Mouse (Mus musculus): ENCODE data around the gene Syp. TPM values are rescaled to one million over a fixed set of nuclear protein-coding genes. Genes with fewer than 3 reads are reported as not detected.

The Syp gene
- total and polyA plus RNA-seq, 2 experiments from 2014 or later, result 329 to 492 TPM

GRCm38 (mm10) chrX:7639536-7640325 is 1.5 kb downstream of the Syp start:
- H3K4me3 ChIP-seq (ENCODE audit: low read depth, low read length), result peak overlapping the region; percentile 49
- H3K27ac ChIP-seq (ENCODE audit: low read depth, low read length), result peak overlapping the region; percentile 72; the same call in 1 of the 2 replicates
- WGBS, result 23% methylated on average over 13 of the region's 13 CpGs
- DNase-seq (ENCODE audit: low spot score) (peak; percentile 44), ATAC-seq (ENCODE audit: low FRiP score) (peak; percentile 24; the same call in 1 of the 2 replicates)
- H3K27me3 ChIP-seq (ENCODE audit: insufficient read depth, low read length), result no peaks in the 10 kb centered on the region
- H3K36me3 ChIP-seq (ENCODE audit: insufficient read depth, low read length), result peaks cover 6% of the 10 kb centered on the region; the same call in 1 of the 2 replicates
- H3K4me1 ChIP-seq (ENCODE audit: insufficient read depth, low read length), result no peaks in the 10 kb centered on the region
- no peak for TF ChIP-seq CTCF (IDR thresholded peaks at IDR 0.05)
- peak overlapping the region; percentile 57 for H3K4me2 ChIP-seq (ENCODE audit: low read depth, low read length, poor library complexity, severe bottlenecking)
- peak overlapping the region; percentile 80 for H3K9ac ChIP-seq (replicated peaks; ENCODE audit: low read length, poor library complexity, severe bottlenecking)
- H3K9me3 ChIP-seq (ENCODE audit: low read length), result no peaks in the 10 kb centered on the region

- Histone ChIP-seq H3K27ac (ENCODE audit: low read depth, low read length) (no peak overlapping the region), H3K9ac (replicated peaks; ENCODE audit: low read length, poor library complexity, severe bottlenecking) (no peak overlapping the region), H3K36me3 (ENCODE audit: insufficient read depth, low read length) (peaks cover 6% of the 10 kb centered on the region; the same call in 1 of the 2 replicates), H3K27me3 (ENCODE audit: insufficient read depth, low read length) (no peaks in the 10 kb centered on the region), H3K9me3 (ENCODE audit: low read length) (no peaks in the 10 kb centered on the region), H3K4me1 (ENCODE audit: insufficient read depth, low read length) (no peaks in the 10 kb centered on the region), H3K4me2 (ENCODE audit: low read depth, low read length, poor library complexity, severe bottlenecking) (peak overlapping the region; percentile 57), H3K4me3 (ENCODE audit: low read depth, low read length) (peak overlapping the region; percentile 14; the same call in 1 of the 2 replicates)
- ATAC-seq (ENCODE audit: low FRiP score) (no peak), DNase-seq (ENCODE audit: low spot score) (peak; percentile 1)
- WGBS, result 37% methylated on average over 12 of the region's 12 CpGs
- TF ChIP-seq CTCF (IDR thresholded peaks at IDR 0.05), result 0 out of 2 replicates have a peak, but pooled peaks have one; percentile 3
These were observed 2.5 kb downstream of the Syp start for GRCm38 (mm10) chrX:7640785-7641184.

GRCm38 (mm10) chrX:7645349-7645748 is 7.1 kb downstream of the Syp start:
- ATAC-seq (ENCODE audit: low FRiP score), result no peak
- no peaks in the 10 kb centered on the region for H3K27me3 ChIP-seq (ENCODE audit: insufficient read depth, low read length)
- H3K9ac ChIP-seq (replicated peaks; ENCODE audit: low read length, poor library complexity, severe bottlenecking), result no peak overlapping the region

GRCm38 (mm10) chrX:7648671-7649304 is 10.5 kb downstream of the Syp start:
- Histone ChIP-seq H3K27me3 (ENCODE audit: insufficient read depth, low read length) (no peaks in the 10 kb centered on the region), H3K36me3 (ENCODE audit: insufficient read depth, low read length) (peaks cover 3% of the 10 kb centered on the region; the same call in 1 of the 2 replicates), H3K4me2 (ENCODE audit: low read depth, low read length, poor library complexity, severe bottlenecking) (peak overlapping the region; percentile 44), H3K4me1 (ENCODE audit: insufficient read depth, low read length) (no peaks in the 10 kb centered on the region), H3K9me3 (ENCODE audit: low read length) (no peaks in the 10 kb centered on the region), H3K4me3 (ENCODE audit: low read depth, low read length) (peak overlapping the region; percentile 25), H3K27ac (ENCODE audit: low read depth, low read length) (peak overlapping the region; percentile 71), H3K9ac (replicated peaks; ENCODE audit: low read length, poor library complexity, severe bottlenecking) (peak overlapping the region; percentile 42; the same call in 1 of the 2 replicates)
- WGBS, result 28% methylated on average over 25 of the region's 25 CpGs
- peak; percentile 91 for DNase-seq (ENCODE audit: low spot score)
- peak; percentile 94 for ATAC-seq (ENCODE audit: low FRiP score)
- TF ChIP-seq CTCF (IDR thresholded peaks at IDR 0.05), result peak; percentile 41; the same call in 1 of the 2 replicates

More at GRCm38 (mm10) chrX:7645349-7645748, 7.1 kb downstream of the Syp start:
- DNase-seq (ENCODE audit: low spot score), result peak; percentile 76
- 13% methylated on average over 5 of the region's 5 CpGs for WGBS
- H3K9me3 ChIP-seq (ENCODE audit: low read length), result no peaks in the 10 kb centered on the region
- peak; percentile 76 for TF ChIP-seq CTCF (IDR thresholded peaks at IDR 0.05)
- H3K27ac ChIP-seq (ENCODE audit: low read depth, low read length), result no peak overlapping the region
- no peak overlapping the region for H3K4me2 ChIP-seq (ENCODE audit: low read depth, low read length, poor library complexity, severe bottlenecking)
- no peak overlapping the region for H3K4me3 ChIP-seq (ENCODE audit: low read depth, low read length)
- H3K4me1 ChIP-seq (ENCODE audit: insufficient read depth, low read length), result no peaks in the 10 kb centered on the region
- peaks cover 6% of the 10 kb centered on the region; the same call in 1 of the 2 replicates for H3K36me3 ChIP-seq (ENCODE audit: insufficient read depth, low read length)

GRCm38 (mm10) chrX:7657221-7657639 is 19.0 kb downstream of the Syp start, which contains the start of gene Prickle3:
TSS of gene Prickle3 (plus strand) at chrX:7657260.
- Histone ChIP-seq H3K4me1 (ENCODE audit: insufficient read depth, low read length) (no peaks in the 10 kb centered on the region), H3K27ac (ENCODE audit: low read depth, low read length) (no peak within 1 kb of the TSS), H3K9ac (replicated peaks; ENCODE audit: low read length, poor library complexity, severe bottlenecking) (no peak within 1 kb of the TSS), H3K27me3 (ENCODE audit: insufficient read depth, low read length) (no peaks in the 10 kb centered on the region), H3K4me2 (ENCODE audit: low read depth, low read length, poor library complexity, severe bottlenecking) (peak within 1 kb of the TSS; percentile 39), H3K9me3 (ENCODE audit: low read length) (no peaks in the 10 kb centered on the region), H3K36me3 (ENCODE audit: insufficient read depth, low read length) (no peaks in the 10 kb centered on the region; the same call in 1 of the 2 replicates), H3K4me3 (ENCODE audit: low read depth, low read length) (peak within 1 kb of the TSS; percentile 25)
- WGBS, result 38% methylated on average over 26 of the region's 26 CpGs
- no peak for TF ChIP-seq CTCF (IDR thresholded peaks at IDR 0.05)
- DNase-seq (ENCODE audit: low spot score), result peak; percentile 5
- 0 out of 2 replicates have a peak, but pooled peaks have one; percentile 41 for ATAC-seq (ENCODE audit: low FRiP score)

All from midbrain, postnatal 0 days (tissue).